Mouse (Mus musculus) heart, adult 18-20 months (tissue): ENCODE results near the gene Atp4b. TPM values are rescaled to one million over a fixed set of nuclear protein-coding genes. Genes with fewer than 3 reads are reported as not detected.

ENCODE experiments used
- DNase-seq, 2 experiments: peaks; one replicate each; pipeline ENCODE4 v3.0.0; 2021 to 2022; ENCODE audit warnings: mixed read lengths in 1 of 2
- long read RNA-seq, 2 experiments: library from polyadenylated mRNA; stranded (forward); transcript quantifications; one replicate each; pipeline ENCODE4 v2.0.0; 2021
- total RNA-seq, 2 experiments: library from RNA; stranded (reverse); gene quantifications; 2 replicates each; pipeline ENCODE4 v1.2.3; 2021

Gene Atp4b
- total RNA-seq = under 1 TPM in 1 of 2 experiments, not detected in 1; 0.44 TPM
- long read RNA-seq, experiment 1 = 0 reads
- long read RNA-seq, experiment 2 = 0 reads

DNA sequence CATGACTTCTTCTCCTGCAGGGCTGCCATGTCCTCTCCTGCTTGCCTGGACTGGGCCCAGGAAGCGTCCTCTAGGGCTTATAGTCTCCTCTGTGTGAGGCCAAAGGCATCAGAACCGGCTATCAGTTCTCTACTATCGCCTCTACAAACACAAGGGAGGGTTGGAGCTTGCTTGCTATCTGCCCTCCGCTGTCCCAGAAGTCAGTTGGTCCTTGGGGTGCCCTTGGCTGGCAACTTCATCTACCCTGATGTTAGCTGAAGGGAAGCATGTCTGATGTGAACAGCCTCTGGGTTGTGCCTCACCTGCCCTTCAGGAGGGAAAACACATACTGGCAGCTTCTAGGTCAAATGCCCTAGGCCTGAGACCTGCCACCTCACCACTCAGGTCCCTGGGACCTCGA lies at the start of gene Atp4b:
TSS of gene Atp4b (minus strand) at position 101 of the 400 bp plus-strand sequence.
- DNase-seq = no peak

GRCm38 (mm10) chr8:13442152-13442551 lies 45.5 kb upstream of the Atp4b start:
- DNase-seq = no peak

DNA sequence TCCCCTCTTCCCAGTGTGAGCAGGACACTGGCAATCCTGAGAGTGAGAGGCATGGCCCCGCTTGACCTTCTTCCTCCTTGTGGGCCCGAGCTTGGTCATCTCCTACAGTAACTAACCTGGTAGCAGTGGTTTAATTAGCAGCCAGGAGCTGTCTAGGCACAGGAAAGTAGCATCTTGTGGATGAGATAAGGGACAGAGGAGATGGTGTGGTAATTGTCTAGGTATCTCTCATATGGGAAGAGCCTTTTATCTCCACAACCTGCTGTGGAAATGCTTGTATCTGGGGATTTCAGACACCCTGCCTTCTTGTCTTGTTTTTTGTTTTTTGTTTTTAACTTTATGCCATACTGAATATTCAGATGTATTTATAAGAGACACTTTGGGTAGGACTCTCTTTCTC lies 40.9 kb upstream of the Atp4b start:
- DNase-seq = no peak

- DNase-seq = peak in 1 of 2 experiments; percentile 36
These were observed 39.4 kb upstream of the Atp4b start for GRCm38 (mm10) chr8:13436052-13436451.

DNA sequence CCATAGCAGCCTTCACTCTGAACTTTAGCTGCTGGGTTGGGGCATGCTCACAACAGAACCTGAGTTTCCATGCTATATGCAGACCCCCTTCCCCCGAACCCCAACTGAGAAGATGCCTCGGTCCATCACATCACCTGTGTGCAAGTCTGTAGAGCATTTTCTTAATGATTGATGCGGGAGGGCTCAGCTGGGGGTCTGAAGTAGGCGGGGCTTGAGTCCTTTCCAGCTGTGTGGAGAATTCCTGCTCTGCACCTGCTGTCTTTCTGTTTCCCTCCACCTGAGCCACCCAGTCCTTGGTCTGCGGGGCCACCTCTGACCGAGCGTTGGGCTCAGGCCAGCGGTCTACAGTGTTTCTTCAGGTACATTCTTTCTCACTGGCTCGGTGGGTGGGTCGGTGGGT lies 38.3 kb upstream of the Atp4b start, which contains the start of gene Tmem255b:
TSS of gene Tmem255b (plus strand) at position 301 of the 400 bp plus-strand sequence.
- DNase-seq = no peak

GRCm38 (mm10) chr8:13433130-13433529 lies 36.5 kb upstream of the Atp4b start:
- no peak for DNase-seq

GRCm38 (mm10) chr8:13430866-13431265 lies 34.2 kb upstream of the Atp4b start:
- peak; percentile 36 to 54 for DNase-seq

GRCm38 (mm10) chr8:13430412-13430811 lies 33.8 kb upstream of the Atp4b start:
- DNase-seq = no peak

- no peak for DNase-seq
These were observed 31.5 kb upstream of the Atp4b start for GRCm38 (mm10) chr8:13428156-13428555.

DNA sequence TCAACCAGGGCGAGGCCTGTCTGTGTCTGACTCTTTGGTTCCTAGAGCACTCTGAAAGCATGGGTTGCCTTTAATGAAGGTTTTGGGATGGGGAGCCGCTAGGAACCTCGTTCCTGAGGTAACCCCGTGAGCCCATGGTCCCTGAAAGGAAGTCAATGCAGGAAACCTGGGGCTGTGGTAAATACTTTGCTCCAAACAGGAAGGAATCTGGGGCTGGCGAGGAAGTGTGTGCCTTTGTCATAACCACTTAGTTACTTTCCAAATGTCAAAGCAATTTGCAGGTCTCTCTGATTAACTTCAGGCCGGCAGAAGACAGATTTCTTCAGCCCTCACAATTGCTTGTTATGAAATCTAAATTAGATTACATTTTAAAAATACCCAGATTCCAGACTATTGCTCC lies 30.7 kb upstream of the Atp4b start:
- peak; percentile 23 to 71 for DNase-seq

DNA sequence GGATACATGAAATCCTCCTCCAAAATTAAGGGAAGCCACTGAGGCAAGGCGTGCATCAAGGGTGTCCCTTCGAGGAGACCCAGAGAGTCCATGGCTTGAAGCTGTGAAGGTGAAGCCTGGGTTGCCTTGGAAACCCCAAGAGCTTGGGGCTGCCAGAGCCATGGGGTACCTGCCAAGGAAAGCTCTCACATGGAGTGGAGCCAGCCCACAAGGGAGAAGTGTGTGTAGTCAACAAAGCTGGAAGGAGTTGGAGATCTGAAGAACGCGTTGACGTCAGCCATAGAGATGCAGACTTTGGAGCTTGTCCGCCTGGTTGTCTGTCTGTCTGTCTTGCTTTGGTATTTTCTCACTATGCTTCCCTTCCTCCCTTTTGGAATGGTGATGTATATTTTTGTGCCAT lies 24.3 kb upstream of the Atp4b start:
- no peak for DNase-seq

- peak; percentile 28 to 31 for DNase-seq
These were observed 22.6 kb upstream of the Atp4b start for GRCm38 (mm10) chr8:13419111-13419639.

DNA sequence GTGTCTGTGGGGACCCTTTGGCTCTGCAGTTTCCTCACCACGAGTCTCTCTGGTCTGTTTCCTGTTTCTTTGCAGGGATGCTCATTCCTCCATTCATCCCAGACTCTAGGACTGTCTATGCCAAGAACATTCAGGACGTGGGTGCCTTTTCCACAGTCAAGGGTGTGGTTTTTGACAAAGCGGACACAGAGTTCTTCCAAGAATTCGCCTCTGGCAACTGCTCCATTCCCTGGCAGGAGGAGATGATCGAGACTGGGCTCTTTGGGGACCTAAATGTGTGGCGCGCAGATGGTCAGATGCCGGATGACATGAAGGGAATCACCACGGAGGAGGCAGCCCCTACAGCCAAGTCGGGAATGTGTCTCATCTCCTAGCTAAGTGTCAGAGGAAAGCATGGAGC lies 19.3 kb upstream of the Atp4b start:
- peak; percentile 44 to 58 for DNase-seq

DNA sequence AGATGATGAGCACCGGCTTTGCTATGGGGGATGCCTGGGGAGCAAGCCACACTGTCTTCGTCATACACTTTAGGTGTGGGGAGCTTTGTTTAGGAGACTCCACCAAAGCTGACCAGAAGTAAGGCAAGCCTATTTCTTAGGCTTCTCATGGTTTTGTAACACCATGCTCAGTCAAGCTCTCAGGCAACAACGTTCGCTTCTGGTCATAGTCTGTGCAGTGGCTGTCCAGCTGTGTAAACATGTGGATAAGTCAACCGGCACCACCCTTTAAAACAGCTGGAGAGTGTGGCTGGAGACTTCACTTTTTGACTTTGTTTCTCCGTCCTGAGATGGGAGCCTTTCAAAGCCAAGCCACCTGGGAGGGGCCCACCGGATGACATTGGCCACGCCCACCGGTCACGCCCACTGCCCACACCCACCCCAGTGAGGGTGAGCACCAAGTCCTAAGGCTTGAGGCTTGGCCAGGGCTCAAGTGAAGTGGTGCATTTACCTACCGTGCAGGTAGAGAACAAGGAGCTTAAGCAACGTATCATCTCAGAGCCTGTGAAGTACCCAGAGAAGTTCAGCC lies 17.3 kb upstream of the Atp4b start:
- peak; percentile 30 to 47 for DNase-seq

DNA sequence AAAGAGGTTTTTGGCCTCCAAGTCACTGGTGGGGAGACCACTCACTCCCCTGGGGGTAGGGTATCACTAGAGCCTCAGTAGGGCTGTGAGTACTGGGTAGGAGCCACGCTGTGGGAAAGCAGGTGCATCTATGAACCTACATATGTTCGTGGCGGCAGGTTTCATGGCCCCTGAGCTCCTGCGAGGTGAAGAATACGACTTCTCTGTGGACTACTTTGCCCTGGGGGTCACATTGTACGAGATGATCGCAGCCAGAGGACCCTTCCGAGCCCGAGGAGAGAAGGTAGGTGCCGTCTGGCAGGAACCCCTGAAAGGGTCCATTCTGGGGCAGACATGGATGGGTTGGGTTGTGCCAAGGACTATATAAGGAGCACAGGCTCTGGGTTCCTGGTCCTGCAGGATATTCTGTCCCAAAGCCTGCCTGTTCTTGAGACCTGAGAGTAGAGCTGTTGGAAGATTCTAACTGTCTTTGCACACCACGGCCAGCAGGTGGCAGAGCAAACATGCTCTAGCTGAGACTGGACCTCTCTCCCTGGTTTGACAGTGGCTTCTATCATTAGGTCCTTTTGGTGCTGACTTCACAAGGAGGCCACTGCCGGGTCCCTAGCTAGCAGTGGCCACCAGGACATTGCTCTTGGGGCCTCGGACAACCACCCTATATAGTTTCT lies 16.4 kb upstream of the Atp4b start:
- peak; percentile 58 to 85 for DNase-seq

DNA sequence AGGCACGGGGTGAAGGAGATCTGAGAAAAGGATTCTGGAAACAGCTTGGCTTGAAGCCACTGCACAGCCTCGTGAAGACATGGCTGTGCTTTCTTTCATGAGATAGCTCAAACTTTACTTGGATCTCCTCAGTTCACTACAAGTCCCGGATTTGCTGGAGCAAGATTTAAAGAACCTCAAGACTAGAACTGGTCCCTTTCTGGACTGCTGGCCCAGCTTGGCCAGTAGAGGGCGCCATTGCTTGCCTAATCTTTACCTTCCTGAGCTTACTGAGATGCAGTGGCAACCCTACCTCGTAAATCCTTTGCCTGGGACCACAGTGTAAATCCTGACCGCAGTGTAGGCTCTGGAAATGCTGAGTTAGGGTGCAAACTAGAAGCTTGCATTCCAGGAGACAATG lies 15.0 kb upstream of the Atp4b start:
- DNase-seq = peak; percentile 55 to 73

GRCm38 (mm10) chr8:13406011-13406410 lies 9.4 kb upstream of the Atp4b start:
- DNase-seq = no peak

- DNase-seq = no peak
These were observed 8.1 kb upstream of the Atp4b start, which contains the start of gene Grk1 for GRCm38 (mm10) chr8:13404666-13405131. Grk1 (plus strand) TSS chr8:13405081.

GRCm38 (mm10) chr8:13403517-13403916 lies 6.9 kb upstream of the Atp4b start:
- no peak for DNase-seq

- DNase-seq = no peak
These were observed 2.8 kb downstream of the Atp4b start for GRCm38 (mm10) chr8:13393869-13394268.

- DNase-seq = no peak
These were observed 7.9 kb downstream of the Atp4b start for GRCm38 (mm10) chr8:13388744-13389143.

DNA sequence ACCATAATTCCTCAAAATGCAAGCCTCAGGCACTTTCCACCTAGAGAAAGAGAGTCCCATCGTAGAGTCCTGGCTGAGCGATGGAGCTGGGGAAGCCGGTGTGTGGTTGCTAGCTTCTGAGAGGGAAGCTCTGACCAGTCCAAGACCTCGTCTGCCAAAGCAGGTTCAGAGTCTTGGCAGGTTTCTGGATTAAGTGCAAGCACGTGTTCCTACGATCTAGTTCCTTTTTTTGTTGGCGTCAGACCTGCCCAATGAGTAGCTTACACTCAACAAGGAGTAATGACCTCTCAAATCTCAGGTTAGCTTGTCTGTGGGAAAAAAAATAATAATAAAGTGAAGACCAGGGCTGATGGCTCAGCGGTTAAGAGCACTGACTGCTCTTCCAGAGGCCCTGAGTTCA lies 8.9 kb downstream of the Atp4b start:
- no peak for DNase-seq

- no peak for DNase-seq
These were observed 10.3 kb downstream of the Atp4b start for GRCm38 (mm10) chr8:13386366-13386765.

DNA sequence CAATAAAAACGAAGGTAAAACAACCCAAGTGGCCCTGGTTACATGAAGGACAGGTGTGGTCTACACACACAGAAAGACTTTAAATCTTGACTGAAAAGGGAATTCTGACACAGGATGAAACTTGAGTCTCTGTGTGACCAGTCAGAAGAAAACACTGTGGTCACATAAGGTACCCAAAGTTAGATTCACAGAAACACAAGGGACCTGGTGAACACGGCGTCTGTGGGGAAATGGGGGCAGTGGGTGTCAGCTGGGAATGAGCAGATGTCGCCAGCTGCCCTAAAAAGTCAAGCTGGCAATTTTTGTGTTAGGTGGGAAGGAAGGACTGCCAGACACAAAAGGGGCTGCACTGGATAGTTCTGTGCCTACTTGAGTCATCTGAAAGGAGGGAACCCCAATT lies 13.6 kb downstream of the Atp4b start:
- no peak for DNase-seq
